Mouse (Mus musculus): ENCODE data around the gene Pde10a. TPM values are rescaled to one million over a fixed set of nuclear protein-coding genes. Genes with fewer than 3 reads are reported as not detected.

Gene Pde10a
- total and polyA plus RNA-seq, 2 experiments: 0.28 to 0.56 TPM

DNA sequence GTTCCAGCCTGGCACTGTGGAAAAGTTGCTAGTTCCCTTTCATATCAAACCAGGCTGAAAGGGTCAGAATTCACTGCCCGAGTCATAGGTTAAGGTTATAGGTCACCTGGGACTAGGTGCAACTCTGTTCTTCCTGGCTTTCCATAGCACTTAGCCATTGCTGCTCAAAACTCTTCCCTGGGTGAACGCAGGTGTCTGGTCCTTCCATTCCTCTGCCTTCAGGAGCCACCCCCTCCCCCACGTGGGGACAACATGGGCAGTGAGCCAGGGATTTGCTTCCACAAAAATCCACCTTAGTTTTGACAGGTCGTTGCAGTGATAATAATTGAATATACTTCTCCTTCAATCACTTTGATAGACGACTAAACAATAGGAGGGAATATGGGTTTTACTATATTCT, 462.2 kb downstream of the Pde10a start:
- Histone ChIP-seq H3K36me3 (ENCODE audit: control insufficient read depth, insufficient read depth, low read length) (no peaks in the 10 kb centered on the region), H3K4me1 (ENCODE audit: control insufficient read depth, insufficient read depth, low read length) (no peaks in the 10 kb centered on the region), H3K79me2 (ENCODE audit: control insufficient read depth, insufficient read depth, low read length) (no peaks in the 10 kb centered on the region), H3K27me3 (ENCODE audit: control insufficient read depth, insufficient read depth, low read length) (no peaks in the 10 kb centered on the region), H3K27ac (replicated peaks; ENCODE audit: insufficient read depth, low read depth, low read length) (no peak overlapping the region), H3K4me3 (ENCODE audit: insufficient read depth, low read depth, low read length) (no peak overlapping the region), H3K9ac (ENCODE audit: low read depth, low read length) (no peak overlapping the region)
- no peak for DNase-seq (ENCODE audit: extremely low read depth, low read depth, low spot score)
- WGBS: 80% methylated on average over 5 of the region's 5 CpGs
- TF ChIP-seq CTCF (IDR thresholded peaks at IDR 0.05; ENCODE audit: low read depth, low read length) (no peak), POLR2A (IDR thresholded peaks at IDR 0.05; ENCODE audit: extremely low read depth, insufficient read depth, low read length) (no peak)

- H3K4me3 ChIP-seq (ENCODE audit: insufficient read depth, low read depth, low read length): peak within 1 kb of the TSS; percentile 52
- H3K27ac ChIP-seq (replicated peaks; ENCODE audit: insufficient read depth, low read depth, low read length): 0 out of 2 replicates have a peak within 1 kb of the TSS, but pooled peaks have one; percentile 24
- H3K79me2 ChIP-seq (ENCODE audit: control insufficient read depth, insufficient read depth, low read length): no peaks in the 10 kb centered on the region
- H3K27me3 ChIP-seq (ENCODE audit: control insufficient read depth, insufficient read depth, low read length): no peaks in the 10 kb centered on the region
- 0 out of 2 replicates have a peak within 1 kb of the TSS, but pooled peaks have one; percentile 21 for H3K9ac ChIP-seq (ENCODE audit: low read depth, low read length)
- 4% methylated on average over 13 of the region's 13 CpGs for WGBS
- no peaks in the 10 kb centered on the region for H3K36me3 ChIP-seq (ENCODE audit: control insufficient read depth, insufficient read depth, low read length)
- peak; percentile 69 for TF ChIP-seq CTCF (IDR thresholded peaks at IDR 0.05; ENCODE audit: low read depth, low read length)
- TF ChIP-seq POLR2A (IDR thresholded peaks at IDR 0.05; ENCODE audit: extremely low read depth, insufficient read depth, low read length): no peak
- peak; percentile 37 for DNase-seq (ENCODE audit: extremely low read depth, low read depth, low spot score)
- no peaks in the 10 kb centered on the region for H3K4me1 ChIP-seq (ENCODE audit: control insufficient read depth, insufficient read depth, low read length)
Observed at GRCm38 (mm10) chr17:8988119-8988807, 463.1 kb downstream of the Pde10a start, which contains the start of gene 1700010I14Rik. Gene 1700010I14Rik, plus strand, starts transcription at chr17:8988333.

DNA sequence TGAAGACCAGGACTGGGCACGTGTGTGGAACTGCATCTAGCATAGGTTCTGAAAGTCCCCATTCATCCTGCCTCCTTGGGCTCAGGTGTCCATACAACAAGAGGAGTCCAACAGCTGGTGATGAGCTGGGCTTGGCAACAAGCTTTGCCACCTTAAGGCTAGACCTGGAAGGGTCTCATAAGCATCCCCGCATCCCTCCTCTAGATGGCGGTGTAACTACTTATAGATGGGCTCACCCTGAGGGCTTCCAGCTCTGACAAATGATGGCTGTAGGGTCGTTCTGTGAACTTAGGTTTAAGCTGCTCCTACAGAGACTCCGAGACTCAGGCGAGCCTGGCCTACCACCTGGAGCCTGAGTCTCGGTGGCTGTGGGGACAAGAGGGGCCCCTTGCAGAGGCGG, 466.0 kb downstream of the Pde10a start:
- 49% methylated on average over 8 of the region's 8 CpGs for WGBS

GRCm38 (mm10) chr17:8995344-8995743, 470.2 kb downstream of the Pde10a start:
- Histone ChIP-seq H3K27ac (replicated peaks; ENCODE audit: insufficient read depth, low read depth, low read length) (no peak overlapping the region), H3K36me3 (ENCODE audit: control insufficient read depth, insufficient read depth, low read length) (no peaks in the 10 kb centered on the region), H3K79me2 (ENCODE audit: control insufficient read depth, insufficient read depth, low read length) (no peaks in the 10 kb centered on the region), H3K27me3 (ENCODE audit: control insufficient read depth, insufficient read depth, low read length) (no peaks in the 10 kb centered on the region), H3K4me3 (ENCODE audit: insufficient read depth, low read depth, low read length) (no peak overlapping the region), H3K9ac (ENCODE audit: low read depth, low read length) (no peak overlapping the region), H3K4me1 (ENCODE audit: control insufficient read depth, insufficient read depth, low read length) (0 out of 2 replicates have a peak, but pooled peaks cover 3% of the 10 kb centered on the region)
- 21% methylated on average over 1 of the region's 1 CpGs for WGBS
- TF ChIP-seq CTCF (IDR thresholded peaks at IDR 0.05; ENCODE audit: low read depth, low read length) (no peak), POLR2A (IDR thresholded peaks at IDR 0.05; ENCODE audit: extremely low read depth, insufficient read depth, low read length) (no peak)
- peak; percentile 70 for DNase-seq (ENCODE audit: extremely low read depth, low read depth, low spot score)

More for the DNA sequence above, 466.0 kb downstream of the Pde10a start:
- Histone ChIP-seq H3K36me3 (ENCODE audit: control insufficient read depth, insufficient read depth, low read length) (no peaks in the 10 kb centered on the region), H3K27ac (replicated peaks; ENCODE audit: insufficient read depth, low read depth, low read length) (no peak overlapping the region), H3K4me1 (ENCODE audit: control insufficient read depth, insufficient read depth, low read length) (0 out of 2 replicates have a peak, but pooled peaks cover 3% of the 10 kb centered on the region), H3K4me3 (ENCODE audit: insufficient read depth, low read depth, low read length) (no peak overlapping the region), H3K9ac (ENCODE audit: low read depth, low read length) (no peak overlapping the region), H3K79me2 (ENCODE audit: control insufficient read depth, insufficient read depth, low read length) (no peaks in the 10 kb centered on the region), H3K27me3 (ENCODE audit: control insufficient read depth, insufficient read depth, low read length) (no peaks in the 10 kb centered on the region)
- peak; percentile 9; the same call in 1 of the 2 replicates for TF ChIP-seq CTCF (IDR thresholded peaks at IDR 0.05; ENCODE audit: low read depth, low read length)
- TF ChIP-seq POLR2A (IDR thresholded peaks at IDR 0.05; ENCODE audit: extremely low read depth, insufficient read depth, low read length): no peak
- no peak for DNase-seq (ENCODE audit: extremely low read depth, low read depth, low spot score)

GRCm38 (mm10) chr17:9002438-9002837, 477.3 kb downstream of the Pde10a start:
- Histone ChIP-seq H3K36me3 (ENCODE audit: control insufficient read depth, insufficient read depth, low read length) (no peaks in the 10 kb centered on the region), H3K27ac (replicated peaks; ENCODE audit: insufficient read depth, low read depth, low read length) (no peak overlapping the region), H3K4me1 (ENCODE audit: control insufficient read depth, insufficient read depth, low read length) (no peaks in the 10 kb centered on the region), H3K4me3 (ENCODE audit: insufficient read depth, low read depth, low read length) (no peak overlapping the region), H3K27me3 (ENCODE audit: control insufficient read depth, insufficient read depth, low read length) (no peaks in the 10 kb centered on the region), H3K9ac (ENCODE audit: low read depth, low read length) (no peak overlapping the region), H3K79me2 (ENCODE audit: control insufficient read depth, insufficient read depth, low read length) (no peaks in the 10 kb centered on the region)
- TF ChIP-seq POLR2A (IDR thresholded peaks at IDR 0.05; ENCODE audit: extremely low read depth, insufficient read depth, low read length) (no peak), CTCF (IDR thresholded peaks at IDR 0.05; ENCODE audit: low read depth, low read length) (no peak)
- WGBS: 86% methylated on average over 4 of the region's 4 CpGs
- DNase-seq (ENCODE audit: extremely low read depth, low read depth, low spot score): no peak

GRCm38 (mm10) chr17:9004516-9004915, 479.3 kb downstream of the Pde10a start:
- TF ChIP-seq CTCF (IDR thresholded peaks at IDR 0.05; ENCODE audit: low read depth, low read length) (no peak), POLR2A (IDR thresholded peaks at IDR 0.05; ENCODE audit: extremely low read depth, insufficient read depth, low read length) (no peak)
- no peaks in the 10 kb centered on the region for H3K36me3 ChIP-seq (ENCODE audit: control insufficient read depth, insufficient read depth, low read length)
- H3K27me3 ChIP-seq (ENCODE audit: control insufficient read depth, insufficient read depth, low read length): no peaks in the 10 kb centered on the region
- no peak for DNase-seq (ENCODE audit: extremely low read depth, low read depth, low spot score)
- no peaks in the 10 kb centered on the region for H3K79me2 ChIP-seq (ENCODE audit: control insufficient read depth, insufficient read depth, low read length)
- WGBS: 81% methylated on average over 4 of the region's 4 CpGs
- H3K4me1 ChIP-seq (ENCODE audit: control insufficient read depth, insufficient read depth, low read length): no peaks in the 10 kb centered on the region
- no peak overlapping the region for H3K4me3 ChIP-seq (ENCODE audit: insufficient read depth, low read depth, low read length)
- no peak overlapping the region for H3K27ac ChIP-seq (replicated peaks; ENCODE audit: insufficient read depth, low read depth, low read length)
- H3K9ac ChIP-seq (ENCODE audit: low read depth, low read length): no peak overlapping the region
